Mouse (Mus musculus): ENCODE measurements around the gene Sf1.
A peak's percentile ranks its signal among the peaks of the same experiment; 100 is the strongest.

- TF ChIP-seq CTCF (IDR thresholded peaks at IDR 0.05; ENCODE audit: low read depth): peak; percentile 3; the same call in 1 of the 2 replicates
- peak; percentile 47 for TF ChIP-seq EP300 (optimal IDR thresholded peaks at IDR 0.05)
These were observed at the start of gene Sf1 for GRCm38 (mm10) chr19:6363411-6364240.

Data from stomach, postnatal 0 days (tissue).